Mouse (Mus musculus): ENCODE results near the gene Mreg.
"Not testable (repeated sequence)": the region's sequence is repeated elsewhere in the genome, so short reads cannot be mapped to it uniquely, and the experiment has no call there.

Mreg gene

GRCm38 (mm10) chr1:72211701-72212699 lies at the start of gene Mreg:
TSS of gene Mreg (minus strand) at chr1:72212307.
- no peak for DNase-seq (ENCODE audit: low read depth in 2 of 2, low spot score in 2 of 2)

GRCm38 (mm10) chr1:72256381-72257256 lies 44.5 kb upstream of the Mreg start:
- no peak for DNase-seq (ENCODE audit: low read depth in 2 of 2, low spot score in 2 of 2)

GRCm38 (mm10) chr1:72255854-72256175 lies 43.7 kb upstream of the Mreg start:
- no peak for DNase-seq (ENCODE audit: low read depth in 2 of 2, low spot score in 2 of 2)

GRCm38 (mm10) chr1:72255062-72255853 lies 43.2 kb upstream of the Mreg start:
- DNase-seq (ENCODE audit: low read depth in 2 of 2, low spot score in 2 of 2): peak; percentile 15 to 37

- peak; percentile 52 to 69 for DNase-seq (ENCODE audit: low read depth in 2 of 2, low spot score in 2 of 2)
These were observed 42.5 kb upstream of the Mreg start for GRCm38 (mm10) chr1:72254545-72255061.

- DNase-seq (ENCODE audit: low read depth in 2 of 2, low spot score in 2 of 2): no peak
These were observed 41.9 kb upstream of the Mreg start for GRCm38 (mm10) chr1:72253881-72254491.

GRCm38 (mm10) chr1:72251806-72252205 lies 39.7 kb upstream of the Mreg start:
- no peak for DNase-seq (ENCODE audit: low read depth in 2 of 2, low spot score in 2 of 2)

GRCm38 (mm10) chr1:72248226-72248737 lies 36.2 kb upstream of the Mreg start:
- not testable (repeated sequence) for DNase-seq (ENCODE audit: low read depth in 2 of 2, low spot score in 2 of 2)

- DNase-seq (ENCODE audit: low read depth in 2 of 2, low spot score in 2 of 2): peak in 1 of 2 experiments; percentile 12
These were observed 32.4 kb upstream of the Mreg start for GRCm38 (mm10) chr1:72244317-72245036.

GRCm38 (mm10) chr1:72243656-72244316 lies 31.7 kb upstream of the Mreg start:
- DNase-seq (ENCODE audit: low read depth in 2 of 2, low spot score in 2 of 2): peak; percentile 90 to 91

GRCm38 (mm10) chr1:72242581-72243143 lies 30.6 kb upstream of the Mreg start:
- no peak for DNase-seq (ENCODE audit: low read depth in 2 of 2, low spot score in 2 of 2)

GRCm38 (mm10) chr1:72239113-72239512 lies 27.0 kb upstream of the Mreg start:
- DNase-seq (ENCODE audit: low read depth in 2 of 2, low spot score in 2 of 2): not testable (repeated sequence)

- no peak for DNase-seq (ENCODE audit: low read depth in 2 of 2, low spot score in 2 of 2)
These were observed 26.0 kb upstream of the Mreg start for GRCm38 (mm10) chr1:72238016-72238580.

GRCm38 (mm10) chr1:72237007-72237775 lies 25.1 kb upstream of the Mreg start:
- DNase-seq (ENCODE audit: low read depth in 2 of 2, low spot score in 2 of 2): peak in 1 of 2 experiments; percentile 18

GRCm38 (mm10) chr1:72236363-72237006 lies 24.4 kb upstream of the Mreg start:
- peak; percentile 23 to 24 for DNase-seq (ENCODE audit: low read depth in 2 of 2, low spot score in 2 of 2)

GRCm38 (mm10) chr1:72232592-72232991 lies 20.5 kb upstream of the Mreg start:
- DNase-seq (ENCODE audit: low read depth in 2 of 2, low spot score in 2 of 2): not testable (repeated sequence)

- DNase-seq (ENCODE audit: low read depth in 2 of 2, low spot score in 2 of 2): no peak
These were observed 16.9 kb upstream of the Mreg start for GRCm38 (mm10) chr1:72228974-72229373.
